Mouse (Mus musculus) adrenal gland, adult 8-10 months (tissue): ENCODE results near the gene Tfip11. TPM values are rescaled to one million over a fixed set of nuclear protein-coding genes. Genes with fewer than 3 reads are reported as not detected.
A peak's percentile ranks its signal among the peaks of the same experiment; 100 is the strongest.
"Not testable (repeated sequence)": the region's sequence is repeated elsewhere in the genome, so short reads cannot be mapped to it uniquely, and the experiment has no call there.

ENCODE experiments used
- DNase-seq: peaks from one replicate; pipeline ENCODE4 v3.0.0; 2022
- total RNA-seq, 4 experiments: library from RNA; stranded (reverse); gene quantifications; 2 replicates each; pipeline ENCODE4 v1.2.4; 2022

Gene Tfip11
- total RNA-seq, 4 experiments from 2014 or later, result 36.2 to 44.0 (median 38.9) TPM

- no peak for DNase-seq
These were observed 36.2 kb upstream of the Tfip11 start for GRCm38 (mm10) chr5:112289819-112290535.

GRCm38 (mm10) chr5:112290536-112290880 is 35.6 kb upstream of the Tfip11 start:
- DNase-seq, result no peak

GRCm38 (mm10) chr5:112291866-112292265 is 34.3 kb upstream of the Tfip11 start:
- no peak for DNase-seq

GRCm38 (mm10) chr5:112292343-112292980 is 33.7 kb upstream of the Tfip11 start:
- peak; percentile 78 for DNase-seq

- DNase-seq, result no peak
These were observed 32.4 kb upstream of the Tfip11 start for GRCm38 (mm10) chr5:112293800-112294199.

- DNase-seq, result no peak
These were observed 31.5 kb upstream of the Tfip11 start for GRCm38 (mm10) chr5:112294696-112295095.

GRCm38 (mm10) chr5:112295162-112295561 is 31.0 kb upstream of the Tfip11 start:
- peak; percentile 73 for DNase-seq

- DNase-seq, result no peak
These were observed 30.6 kb upstream of the Tfip11 start for GRCm38 (mm10) chr5:112295564-112295963.

GRCm38 (mm10) chr5:112296404-112297181 is 29.6 kb upstream of the Tfip11 start:
- DNase-seq, result no peak

GRCm38 (mm10) chr5:112297257-112297656 is 28.9 kb upstream of the Tfip11 start:
- DNase-seq, result no peak

- DNase-seq, result peak; percentile 87
These were observed 27.8 kb upstream of the Tfip11 start for GRCm38 (mm10) chr5:112298226-112298988.

GRCm38 (mm10) chr5:112299399-112299798 is 26.8 kb upstream of the Tfip11 start:
- no peak for DNase-seq

- no peak for DNase-seq
These were observed 26.0 kb upstream of the Tfip11 start for GRCm38 (mm10) chr5:112300112-112300511.

GRCm38 (mm10) chr5:112300721-112301308 is 25.3 kb upstream of the Tfip11 start:
- DNase-seq, result no peak

GRCm38 (mm10) chr5:112301694-112302093 is 24.5 kb upstream of the Tfip11 start:
- DNase-seq, result no peak

- peak; percentile 70 for DNase-seq
These were observed 23.8 kb upstream of the Tfip11 start for GRCm38 (mm10) chr5:112302310-112302709.

GRCm38 (mm10) chr5:112305842-112306241 is 20.3 kb upstream of the Tfip11 start:
- DNase-seq, result no peak

GRCm38 (mm10) chr5:112313222-112313885 is 12.8 kb upstream of the Tfip11 start:
- DNase-seq, result no peak

- no peak for DNase-seq
These were observed 9.7 kb upstream of the Tfip11 start for GRCm38 (mm10) chr5:112316468-112316867.

- DNase-seq, result no peak
These were observed 8.8 kb upstream of the Tfip11 start for GRCm38 (mm10) chr5:112317328-112317727.

GRCm38 (mm10) chr5:112319343-112319742 is 6.8 kb upstream of the Tfip11 start:
- DNase-seq, result not testable (repeated sequence)

- no peak for DNase-seq
These were observed 5.8 kb upstream of the Tfip11 start for GRCm38 (mm10) chr5:112320379-112320778.
